Mouse (Mus musculus) right cerebral cortex, adult 2 months (tissue): ENCODE results near the gene Rpa1.
"Not testable (repeated sequence)": the region's sequence is repeated elsewhere in the genome, so short reads cannot be mapped to it uniquely, and the experiment has no call there.

Source experiments
- DNase-seq, 2 experiments: peaks; one replicate each; pipeline ENCODE4 v3.0.0; 2021 to 2022; ENCODE audit warnings: low spot score in 2 of 2

Rpa1 gene

DNA sequence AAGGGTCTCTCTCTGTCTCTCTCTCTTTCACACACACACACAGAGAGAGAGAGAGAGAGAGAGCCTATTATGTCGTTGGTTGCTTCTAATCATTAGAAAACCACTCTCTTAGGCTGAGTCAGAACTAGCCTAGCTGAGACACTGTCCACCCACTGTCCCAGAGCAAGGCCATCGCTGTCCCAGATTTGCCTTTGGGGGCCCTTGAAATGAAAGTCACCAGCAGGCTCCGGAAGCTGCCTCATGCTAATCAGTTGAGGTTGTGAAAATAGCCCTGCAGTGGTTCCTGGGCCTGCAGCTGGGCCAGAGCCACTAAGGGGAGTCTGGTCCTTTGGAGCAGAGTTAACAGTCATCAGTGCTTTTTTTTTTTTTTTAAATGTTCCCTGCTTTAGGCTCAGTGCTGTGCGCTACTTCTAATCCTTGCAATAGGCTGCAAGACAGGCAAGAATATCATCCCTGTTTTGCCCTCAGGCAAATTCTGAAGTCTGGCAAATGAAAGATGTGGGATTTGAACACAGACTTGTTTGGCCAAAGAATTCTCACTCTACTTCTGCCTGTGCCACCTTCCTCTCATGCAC is 62.1 kb downstream of the Rpa1 start:
- DNase-seq: no peak

GRCm38 (mm10) chr11:75283784-75284183 is 64.3 kb downstream of the Rpa1 start:
- not testable (repeated sequence) for DNase-seq

GRCm38 (mm10) chr11:75282496-75283120 is 65.5 kb downstream of the Rpa1 start:
- DNase-seq: no peak

DNA sequence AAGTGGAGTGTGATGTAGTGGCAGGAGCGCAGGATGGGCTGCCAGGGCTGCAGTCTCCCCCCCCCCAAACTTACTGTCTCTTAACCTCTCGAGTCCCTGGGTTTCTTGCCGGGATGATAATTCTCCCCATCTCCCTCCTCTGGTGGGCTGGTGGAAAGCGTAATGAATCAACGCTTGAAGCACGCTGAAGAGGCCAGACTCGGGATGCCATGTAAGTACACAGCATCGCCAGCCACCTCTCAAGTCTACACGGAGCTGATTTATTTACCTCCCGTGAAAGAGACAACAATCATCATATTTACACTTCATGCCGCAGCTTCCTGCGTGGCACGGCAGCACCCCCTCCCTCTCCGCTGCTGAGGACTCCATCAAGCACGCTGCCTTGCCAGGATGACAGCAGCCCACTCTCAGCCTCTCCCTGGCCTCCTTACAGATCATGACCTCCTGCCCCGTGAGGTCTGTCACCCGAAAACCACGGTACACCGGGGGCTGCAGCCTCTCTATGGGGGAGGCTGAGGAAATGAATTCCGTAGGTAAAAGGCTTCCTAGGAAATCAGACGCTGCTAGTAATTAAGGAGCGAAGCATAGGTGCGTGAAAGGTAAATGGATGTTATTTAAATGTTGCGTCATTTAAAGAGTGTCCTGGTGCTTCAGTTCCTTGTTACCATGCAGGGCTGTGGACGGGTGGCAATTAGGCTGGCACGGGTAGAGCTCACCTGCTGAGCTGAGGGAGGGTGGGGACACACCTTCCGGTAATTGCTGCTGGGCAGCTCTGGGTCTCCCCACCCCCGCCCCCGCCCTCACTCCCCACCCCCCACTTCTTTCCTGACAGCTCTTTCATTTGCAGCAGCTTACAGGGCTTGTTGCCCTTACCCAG is 66.5 kb downstream of the Rpa1 start:
- DNase-seq: no peak

- no peak for DNase-seq
Observed at GRCm38 (mm10) chr11:75280435-75281001, 67.6 kb downstream of the Rpa1 start.

GRCm38 (mm10) chr11:75280066-75280410 is 68.1 kb downstream of the Rpa1 start:
- no peak for DNase-seq

DNA sequence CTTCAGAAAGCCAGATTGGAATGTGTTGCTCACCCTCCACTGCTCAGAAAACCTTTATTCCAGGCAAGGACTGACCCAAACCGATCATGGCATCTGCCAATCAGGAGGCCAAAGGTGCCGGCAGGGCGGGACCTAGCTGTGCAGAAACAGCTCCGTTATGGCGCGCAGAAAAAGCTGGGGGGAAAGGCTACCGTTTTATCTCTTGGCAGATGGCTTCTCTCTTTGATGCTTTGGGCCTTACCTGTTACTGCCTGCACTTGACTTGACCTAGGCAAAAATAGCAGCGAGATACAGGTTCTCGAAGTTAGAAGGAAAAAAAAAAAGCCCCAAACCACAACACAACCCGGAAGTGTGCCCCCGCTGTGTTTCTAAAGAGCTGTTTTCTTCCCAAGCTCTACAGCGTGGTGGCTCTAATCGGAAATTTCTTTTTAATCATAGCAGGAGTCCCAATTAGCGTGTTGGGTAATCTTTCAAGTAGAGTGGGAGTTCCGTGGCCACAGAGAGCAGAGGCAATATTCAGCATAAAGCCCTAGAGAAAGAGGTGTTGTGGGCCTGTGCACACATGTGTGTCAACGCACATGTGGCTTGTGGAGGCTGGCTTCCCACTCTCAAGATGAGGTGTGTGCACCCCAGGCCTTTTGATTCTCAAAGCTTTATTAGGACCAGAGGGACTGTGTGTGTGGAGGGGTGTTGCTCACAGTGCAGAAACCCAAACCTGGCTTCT is 68.6 kb downstream of the Rpa1 start:
- no peak for DNase-seq

DNA sequence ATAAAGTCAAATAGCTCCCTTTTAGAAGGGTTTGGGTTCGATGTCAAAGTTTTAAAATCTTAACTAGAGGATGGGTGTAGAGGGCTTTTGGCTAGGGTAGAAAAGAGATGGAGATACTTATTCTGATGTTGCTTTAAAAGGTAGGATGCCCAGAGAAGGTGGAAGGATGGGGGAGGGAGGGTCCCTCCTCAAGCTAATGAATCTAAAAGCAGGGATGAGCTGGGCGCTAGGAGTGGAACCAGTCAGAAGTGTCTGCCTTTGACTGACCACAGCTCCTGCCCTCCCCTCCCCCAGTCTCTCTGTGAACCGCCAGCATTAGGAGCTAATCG is 69.1 kb downstream of the Rpa1 start:
- no peak for DNase-seq

DNA sequence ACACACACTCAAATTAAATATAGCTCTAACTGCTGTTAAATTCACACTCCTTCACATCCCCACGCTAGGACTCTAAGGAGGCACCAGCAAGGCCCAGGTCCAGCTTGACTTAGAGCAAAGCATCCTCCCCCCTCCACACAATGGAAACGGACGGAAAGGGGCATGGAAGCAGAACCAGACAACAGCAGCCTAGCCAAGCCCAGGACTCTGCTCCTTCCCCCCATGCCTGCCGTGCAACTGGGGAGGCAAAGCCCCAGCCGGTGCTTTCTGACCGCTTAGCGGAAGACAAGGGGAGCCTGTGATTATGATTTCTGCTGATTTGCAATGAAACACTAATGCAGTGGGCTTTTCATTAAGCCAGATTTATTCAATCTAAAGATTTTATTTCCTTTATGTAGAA is 70.0 kb downstream of the Rpa1 start:
- DNase-seq: no peak

DNA sequence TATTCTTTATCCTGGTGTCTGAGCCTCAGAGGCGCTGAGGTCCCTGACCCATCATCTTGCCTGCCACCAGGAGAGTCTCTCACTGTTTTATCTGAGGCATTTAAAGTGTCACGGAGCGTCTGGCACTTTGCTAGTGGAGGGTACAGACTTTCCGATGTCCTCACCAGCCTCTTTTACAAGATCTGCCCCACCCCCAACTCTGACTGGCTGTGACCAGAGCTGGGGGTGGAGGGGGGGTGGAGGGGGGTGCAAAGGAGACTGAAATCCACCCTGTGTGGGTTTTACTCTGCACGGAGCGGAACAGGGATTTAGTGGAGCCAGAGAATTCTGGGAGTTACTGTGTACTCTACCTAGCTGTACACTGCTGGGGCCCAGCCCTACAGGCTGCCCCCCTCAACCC is 73.1 kb downstream of the Rpa1 start:
- no peak for DNase-seq

DNA sequence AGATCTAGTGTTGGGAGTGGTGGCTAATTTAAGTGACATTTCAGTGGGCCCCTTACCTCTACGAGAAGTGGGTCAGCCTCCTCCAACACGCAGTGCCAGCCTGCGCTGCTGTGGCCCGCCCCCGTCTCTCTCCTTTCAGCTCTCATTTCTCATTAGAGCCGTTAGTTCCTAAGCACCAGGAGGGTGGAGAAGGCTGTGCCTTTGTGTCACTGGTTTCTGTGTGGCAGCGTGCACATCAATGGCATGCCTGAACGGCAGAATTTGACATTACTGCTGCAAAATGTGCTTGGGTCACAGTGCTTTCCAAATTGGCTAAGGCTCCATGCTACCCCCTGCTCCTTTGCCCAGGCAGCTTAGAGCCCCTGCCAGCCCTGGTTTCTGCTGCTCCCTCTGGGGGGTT is 74.7 kb downstream of the Rpa1 start:
- DNase-seq: peak in 1 of 2 experiments; percentile 64

GRCm38 (mm10) chr11:75270985-75271434 is 77.1 kb downstream of the Rpa1 start:
- DNase-seq: no peak

DNA sequence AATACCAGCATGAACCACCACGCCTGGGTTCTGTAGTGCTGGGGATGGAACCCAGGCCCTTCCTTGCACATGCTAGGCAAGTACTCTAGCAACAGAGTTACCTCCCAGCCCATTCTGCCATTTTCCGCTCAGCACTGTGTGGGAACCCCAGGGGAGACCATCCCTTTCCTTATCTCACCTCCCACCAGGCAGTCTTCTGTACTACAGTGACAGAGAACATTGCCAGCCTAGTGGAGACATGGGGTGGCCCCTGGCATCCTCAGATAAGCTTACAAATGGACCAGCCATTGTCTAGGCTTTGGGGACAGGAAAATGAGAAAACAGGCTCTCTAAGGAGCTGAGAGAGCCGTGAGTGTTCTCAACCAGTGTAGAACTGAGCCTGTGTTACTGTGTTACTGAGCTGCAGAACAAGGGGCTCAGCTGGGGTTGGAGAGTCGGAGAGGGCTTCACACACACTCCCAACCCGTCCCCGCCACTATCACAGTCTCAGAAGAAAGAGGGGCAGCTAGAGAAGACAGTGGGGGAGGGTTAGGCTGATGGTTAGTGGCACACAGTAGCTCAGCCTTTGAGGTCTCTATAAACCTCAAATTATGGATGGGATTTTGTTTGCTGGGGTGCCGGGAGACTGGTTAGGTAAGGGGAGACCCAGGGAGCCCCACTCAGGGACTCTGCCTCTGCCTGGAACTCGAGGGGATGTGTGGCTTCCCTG is 77.7 kb downstream of the Rpa1 start:
- no peak for DNase-seq

DNA sequence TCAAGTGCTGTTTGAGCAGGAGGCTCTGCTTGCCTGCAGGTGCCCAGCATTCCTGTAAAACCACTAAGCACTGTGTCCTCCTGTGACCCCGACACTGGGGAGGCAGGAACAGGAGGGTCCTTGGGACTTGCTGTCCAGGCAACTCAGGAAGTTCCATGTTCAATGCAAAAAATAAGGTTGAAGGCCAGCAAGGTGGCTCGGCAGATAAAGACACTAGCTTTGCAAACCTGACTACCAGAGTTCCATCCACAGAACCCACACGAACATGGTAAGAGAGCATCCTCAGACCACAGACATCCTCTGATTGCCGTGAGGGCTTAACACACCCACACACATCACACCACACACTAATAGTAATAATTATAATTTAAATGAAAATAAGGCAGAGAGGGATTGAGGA is 78.9 kb downstream of the Rpa1 start:
- DNase-seq: no peak

- no peak for DNase-seq
Observed at GRCm38 (mm10) chr11:75268492-75268891, 79.6 kb downstream of the Rpa1 start.

- peak; percentile 67 to 71 for DNase-seq
Observed at GRCm38 (mm10) chr11:75267826-75268281, 80.3 kb downstream of the Rpa1 start.

DNA sequence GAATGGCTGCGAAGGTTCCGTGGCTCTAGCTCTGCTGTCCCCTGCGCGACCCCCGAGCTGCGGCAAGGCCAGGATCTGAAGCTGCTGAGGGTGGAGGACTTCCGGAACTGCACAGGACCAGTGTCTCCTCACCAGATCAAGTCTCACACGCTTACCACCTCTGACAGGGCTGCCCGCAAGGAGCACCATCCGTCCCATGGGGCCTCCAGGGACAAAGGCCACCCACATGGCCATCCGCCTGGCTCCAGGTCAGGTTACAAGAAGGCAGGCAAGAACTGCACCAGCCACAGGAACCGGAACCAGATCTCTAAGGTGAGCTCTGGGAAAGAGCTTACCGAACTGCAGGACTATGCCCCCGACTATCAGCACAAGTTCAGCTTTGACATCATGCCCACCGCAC is 82.6 kb downstream of the Rpa1 start:
- DNase-seq: no peak

- DNase-seq: no peak
Observed at GRCm38 (mm10) chr11:75264550-75264949, 83.6 kb downstream of the Rpa1 start.

DNA sequence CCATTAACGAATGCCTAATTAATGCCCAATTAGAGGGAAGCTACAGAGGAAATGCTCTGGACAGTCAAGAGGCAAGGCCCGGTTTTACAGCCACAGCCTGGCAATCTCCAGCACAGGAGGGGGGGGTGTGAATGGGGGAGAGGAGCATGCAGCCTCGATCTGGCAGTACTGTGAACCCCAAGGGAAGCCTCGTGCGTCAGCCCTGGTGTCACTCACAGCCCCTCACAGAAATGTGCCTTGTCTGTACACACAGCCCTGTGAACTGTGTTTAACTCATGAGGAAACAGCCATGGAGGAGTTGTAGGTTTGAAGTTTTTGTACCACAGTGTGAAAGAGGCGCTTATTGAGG is 84.2 kb downstream of the Rpa1 start:
- DNase-seq: no peak

DNA sequence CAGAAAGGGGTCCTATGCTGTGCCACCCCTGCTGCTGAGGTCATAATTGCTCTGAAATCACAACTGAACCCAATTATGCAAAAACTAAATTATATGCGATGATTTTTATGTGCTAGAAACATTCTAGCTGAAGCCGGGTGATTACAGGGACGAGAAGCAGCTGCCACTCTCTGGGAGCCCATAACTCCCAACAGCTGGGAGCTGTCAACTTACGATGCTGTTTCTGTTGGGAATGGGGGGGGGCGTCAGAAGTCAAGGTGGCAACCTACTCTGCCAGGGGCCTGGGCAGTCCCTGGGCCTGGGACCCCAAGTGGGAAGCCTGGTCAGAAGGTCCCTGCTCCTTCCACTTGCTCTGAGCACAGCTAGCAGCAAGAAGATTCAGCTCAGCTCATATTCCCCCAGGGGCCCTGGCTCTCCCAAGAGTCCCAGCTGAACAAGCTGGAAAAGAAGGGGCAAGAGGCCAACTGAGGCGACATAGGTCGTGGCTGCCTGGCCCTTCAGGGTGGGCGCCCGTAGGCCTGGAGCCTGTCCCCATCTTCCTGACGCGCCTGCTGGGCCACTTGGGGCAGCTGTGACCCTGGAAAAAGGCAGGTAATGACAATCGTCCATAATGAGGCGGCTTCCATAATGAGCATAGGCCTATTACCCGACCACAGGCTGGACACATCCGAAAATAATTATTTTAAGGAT is 84.7 kb downstream of the Rpa1 start:
- DNase-seq: no peak

GRCm38 (mm10) chr11:75262791-75263190 is 85.3 kb downstream of the Rpa1 start:
- DNase-seq: no peak
